Mouse (Mus musculus): ENCODE results near the gene 1500009C09Rik.

1500009C09Rik gene

DNA sequence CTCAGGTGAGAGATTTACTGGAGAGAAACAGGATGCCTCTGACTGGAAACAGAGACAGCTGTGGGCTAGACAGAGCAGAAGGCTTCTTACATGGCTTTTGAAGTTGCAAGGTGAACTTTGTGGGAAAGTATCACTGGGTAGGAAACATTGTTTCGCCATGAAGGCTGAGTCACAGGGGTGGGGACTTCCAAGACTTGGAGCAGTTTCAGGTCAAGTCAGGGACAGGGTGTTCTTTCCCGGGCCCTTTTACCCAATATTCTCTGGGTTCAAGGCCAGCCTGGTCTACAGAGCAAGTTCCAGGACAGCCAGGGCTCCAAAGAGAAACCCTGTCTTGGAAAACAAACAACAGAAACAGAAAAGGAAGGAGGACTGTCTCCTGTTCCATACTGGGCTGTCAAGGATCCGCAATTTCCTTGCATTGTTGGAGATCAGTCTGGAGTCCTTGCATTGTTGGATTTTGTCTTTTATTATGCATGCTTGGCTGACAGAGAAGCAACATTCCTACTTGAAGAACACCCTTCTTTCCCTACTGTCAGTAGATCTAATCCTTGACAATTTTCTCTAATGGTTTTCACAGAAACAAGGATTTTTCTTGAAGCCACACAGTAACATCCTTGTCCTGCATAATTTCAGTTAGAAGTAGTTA lies 4.9 kb upstream of the 1500009C09Rik start:
- no peak for DNase-seq (ENCODE audit: low spot score in 2 of 2)

DNA sequence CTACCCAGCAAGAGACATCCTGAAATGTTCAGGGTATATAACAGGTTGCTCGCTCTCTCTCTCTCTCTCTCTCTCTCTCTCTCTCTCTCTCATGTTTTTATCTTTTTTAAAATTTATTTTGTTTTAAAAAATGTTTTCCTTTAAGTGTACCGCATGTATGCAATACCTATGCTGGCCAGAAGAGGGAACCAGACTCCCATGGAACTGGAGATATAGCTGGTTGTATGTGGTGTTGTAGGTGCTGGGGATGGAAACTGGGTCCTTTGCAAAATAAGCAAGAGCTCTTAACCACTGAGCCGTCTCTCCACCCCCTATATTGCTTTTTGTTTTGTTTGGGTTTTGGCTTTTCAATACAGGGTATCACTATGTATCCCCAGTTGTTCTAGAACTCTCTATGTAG lies 618 bp upstream of the 1500009C09Rik start:
- no peak for DNase-seq (ENCODE audit: low spot score in 2 of 2)

DNA sequence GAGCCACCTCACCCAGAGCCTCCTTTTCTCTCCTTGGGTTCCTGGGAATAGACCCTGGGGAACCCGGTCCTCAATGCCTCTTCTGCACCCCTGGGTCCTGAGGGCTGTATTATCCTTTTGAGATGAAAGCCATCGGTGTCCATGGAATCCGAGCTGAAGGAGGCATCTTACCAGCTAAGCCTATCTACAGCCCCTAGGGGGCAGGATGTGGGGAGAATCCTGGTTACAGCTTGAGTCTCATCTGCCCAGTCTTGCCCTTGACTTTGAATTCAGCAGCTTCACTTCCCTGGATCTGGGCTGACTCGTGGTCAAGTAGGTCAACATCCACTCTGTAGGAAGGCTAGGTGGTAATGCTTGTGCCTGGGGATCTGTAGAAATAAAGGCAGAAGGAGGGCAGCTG lies 3.1 kb downstream of the 1500009C09Rik start:
- no peak for DNase-seq (ENCODE audit: low spot score in 2 of 2)

DNA sequence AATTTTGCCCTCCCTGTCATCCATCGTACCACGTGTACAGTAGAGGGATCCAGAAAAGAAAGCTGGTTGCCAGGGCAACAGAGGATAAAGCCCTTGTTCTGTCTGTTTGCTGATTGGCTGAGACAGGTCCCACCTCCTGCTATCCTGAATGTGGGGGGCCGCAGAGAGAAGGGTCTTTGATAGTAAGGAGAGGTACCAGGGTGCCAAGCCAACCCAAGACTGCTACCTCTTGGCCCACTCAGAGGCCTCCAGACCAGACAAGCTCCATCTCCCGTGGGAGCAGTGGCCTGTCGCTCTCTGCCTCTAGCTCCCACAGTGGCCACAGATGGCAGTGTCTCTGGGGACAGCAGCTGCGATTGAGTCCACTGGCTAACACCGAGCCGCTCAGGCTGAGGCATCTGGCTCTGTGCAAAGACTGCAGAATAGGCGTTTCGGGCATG lies 3.8 kb downstream of the 1500009C09Rik start:
- no peak for DNase-seq (ENCODE audit: low spot score in 2 of 2)

DNA sequence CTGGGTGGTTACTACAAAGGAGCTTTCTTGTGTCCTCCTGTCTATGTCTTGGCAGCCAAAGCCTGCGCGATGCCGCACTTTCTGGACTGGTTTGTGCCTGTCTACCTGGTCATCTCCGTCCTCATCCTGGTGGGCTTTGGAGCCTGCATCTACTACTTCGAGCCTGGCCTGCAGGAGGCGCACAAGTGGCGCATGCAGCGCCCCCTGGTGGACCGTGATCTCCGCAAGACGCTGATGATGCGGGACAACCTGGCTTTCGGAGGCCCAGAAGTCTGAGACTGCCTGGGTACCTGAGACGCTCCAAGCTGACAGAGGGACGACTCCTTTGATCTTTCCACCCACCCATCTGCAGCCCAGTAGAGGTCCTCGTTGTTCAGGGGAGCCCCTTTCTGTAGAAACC lies 7.3 kb downstream of the 1500009C09Rik start:
- DNase-seq (ENCODE audit: low spot score in 2 of 2) = peak; percentile 73 to 88

DNA sequence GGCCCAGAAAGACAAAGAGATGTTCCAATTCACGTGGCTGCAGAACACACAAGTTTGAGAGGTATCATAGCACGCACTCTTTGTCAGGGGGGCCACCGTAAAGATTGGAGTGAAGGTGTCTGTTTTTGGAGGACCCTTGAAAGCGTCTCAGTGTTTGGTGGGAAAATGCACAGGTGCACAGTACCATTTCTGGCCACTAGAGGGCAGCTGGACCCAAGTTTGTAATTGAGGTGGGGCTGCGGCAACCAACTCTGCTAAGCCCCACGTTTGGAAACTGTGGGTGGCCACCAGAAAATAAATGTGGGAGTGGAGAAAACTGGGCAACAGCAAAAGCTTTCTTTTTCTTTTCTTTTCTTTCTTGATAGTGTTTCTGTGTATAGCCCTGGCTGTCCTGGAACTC lies 14.2 kb downstream of the 1500009C09Rik start:
- DNase-seq (ENCODE audit: low spot score in 2 of 2) = peak; percentile 68 to 79

DNA sequence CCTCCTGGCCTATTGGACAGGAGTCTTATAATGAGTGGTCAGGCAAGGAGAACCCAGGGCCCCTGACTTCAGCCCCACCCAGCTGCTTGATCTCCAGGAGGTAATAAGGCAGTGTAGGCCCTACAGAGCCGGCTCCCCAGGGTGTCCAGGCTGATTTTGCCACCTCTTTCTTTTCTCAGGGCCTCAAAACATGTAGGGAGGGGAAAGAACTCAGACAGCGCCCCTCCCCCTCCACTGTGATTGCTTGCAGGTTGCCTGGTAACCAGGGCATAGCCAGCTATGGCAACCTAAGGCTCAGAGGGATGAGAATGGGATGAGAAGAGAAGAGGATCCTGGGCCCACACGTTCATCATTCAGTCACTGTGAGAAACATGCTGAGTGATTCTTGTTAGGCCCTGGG lies 16.0 kb downstream of the 1500009C09Rik start:
- no peak for DNase-seq (ENCODE audit: low spot score in 2 of 2)

DNA sequence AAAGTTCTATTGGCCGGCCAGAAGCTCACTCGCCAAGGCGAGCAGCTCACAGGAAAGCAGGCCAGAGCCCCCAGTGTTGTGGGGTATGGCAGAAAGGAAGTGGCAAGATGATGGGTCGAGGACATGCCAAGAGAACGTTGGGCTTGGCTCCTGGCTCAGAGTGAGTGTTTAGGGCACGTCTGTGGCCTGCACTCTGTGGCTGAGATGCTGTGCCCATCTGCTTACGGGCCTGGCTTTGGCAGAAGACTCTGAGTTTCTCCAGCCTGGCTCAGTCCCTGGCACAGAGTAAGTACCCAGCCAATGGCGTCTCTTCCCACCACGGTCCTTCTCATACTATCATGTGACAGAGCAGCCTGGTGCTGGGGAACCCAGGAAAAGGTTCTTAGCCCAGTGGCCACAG lies 16.6 kb downstream of the 1500009C09Rik start:
- DNase-seq (ENCODE audit: low spot score in 2 of 2) = no peak

DNA sequence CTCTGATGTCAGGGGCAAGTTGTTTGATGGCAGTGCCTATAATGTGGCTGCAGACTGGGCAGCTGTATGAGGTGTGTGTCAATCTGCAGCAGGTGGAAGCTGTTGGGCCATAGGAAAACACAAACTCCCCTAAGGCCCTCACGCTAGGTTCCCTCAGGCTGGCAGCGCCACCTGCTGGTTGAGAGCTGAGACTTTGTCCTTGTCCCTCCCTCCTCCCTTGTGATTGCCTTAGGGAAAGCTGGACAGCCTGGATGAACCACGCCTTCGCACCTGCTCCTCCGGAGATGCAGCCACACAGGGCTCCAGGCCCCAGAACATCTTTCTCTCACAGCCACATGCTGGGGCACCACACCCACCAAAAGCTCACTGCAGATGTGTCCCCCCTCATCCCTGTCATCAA lies 19.0 kb downstream of the 1500009C09Rik start:
- DNase-seq (ENCODE audit: low spot score in 2 of 2) = peak; percentile 55 to 83

DNA sequence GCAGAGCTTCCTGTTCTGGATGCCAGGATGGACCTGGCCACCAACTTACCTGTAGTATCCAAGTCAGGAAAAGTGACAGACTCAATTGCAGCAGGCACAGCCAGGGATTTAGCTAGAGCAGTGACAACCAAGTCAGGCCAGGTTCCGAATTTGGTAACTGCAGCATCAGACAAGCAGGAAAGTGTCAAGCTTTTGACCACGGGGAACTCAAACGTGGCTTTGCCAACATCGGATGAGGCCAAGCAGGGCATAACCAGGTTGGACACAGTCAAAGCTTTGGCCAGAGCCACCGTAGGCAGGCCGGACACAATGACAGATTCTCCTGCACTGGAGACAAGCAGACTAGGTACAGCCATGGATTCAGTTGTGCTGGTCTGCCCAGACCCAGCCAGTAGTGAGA lies 20.1 kb downstream of the 1500009C09Rik start:
- no peak for DNase-seq (ENCODE audit: low spot score in 2 of 2)

DNA sequence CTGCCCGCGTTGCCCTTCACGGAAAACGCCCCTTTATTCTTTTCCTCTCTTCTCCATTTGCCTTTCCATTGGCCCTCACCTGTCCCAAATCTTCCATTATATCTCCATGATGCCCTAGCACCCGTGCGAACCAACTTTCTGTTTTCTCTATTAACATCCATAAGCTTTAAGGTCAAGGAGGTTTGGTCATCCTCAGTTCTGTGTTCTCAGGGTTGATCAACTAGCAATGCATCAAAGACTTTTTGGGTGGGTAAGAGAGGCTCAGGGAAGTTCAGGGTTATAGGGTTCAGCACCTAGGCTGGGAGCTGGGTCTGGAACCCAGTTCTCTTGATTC lies 22.4 kb downstream of the 1500009C09Rik start, which contains the start of gene Sept3:
TSS of gene Sept3 (plus strand) at position 301 of the 334 bp plus-strand sequence.
- DNase-seq (ENCODE audit: low spot score in 2 of 2) = no peak

DNA sequence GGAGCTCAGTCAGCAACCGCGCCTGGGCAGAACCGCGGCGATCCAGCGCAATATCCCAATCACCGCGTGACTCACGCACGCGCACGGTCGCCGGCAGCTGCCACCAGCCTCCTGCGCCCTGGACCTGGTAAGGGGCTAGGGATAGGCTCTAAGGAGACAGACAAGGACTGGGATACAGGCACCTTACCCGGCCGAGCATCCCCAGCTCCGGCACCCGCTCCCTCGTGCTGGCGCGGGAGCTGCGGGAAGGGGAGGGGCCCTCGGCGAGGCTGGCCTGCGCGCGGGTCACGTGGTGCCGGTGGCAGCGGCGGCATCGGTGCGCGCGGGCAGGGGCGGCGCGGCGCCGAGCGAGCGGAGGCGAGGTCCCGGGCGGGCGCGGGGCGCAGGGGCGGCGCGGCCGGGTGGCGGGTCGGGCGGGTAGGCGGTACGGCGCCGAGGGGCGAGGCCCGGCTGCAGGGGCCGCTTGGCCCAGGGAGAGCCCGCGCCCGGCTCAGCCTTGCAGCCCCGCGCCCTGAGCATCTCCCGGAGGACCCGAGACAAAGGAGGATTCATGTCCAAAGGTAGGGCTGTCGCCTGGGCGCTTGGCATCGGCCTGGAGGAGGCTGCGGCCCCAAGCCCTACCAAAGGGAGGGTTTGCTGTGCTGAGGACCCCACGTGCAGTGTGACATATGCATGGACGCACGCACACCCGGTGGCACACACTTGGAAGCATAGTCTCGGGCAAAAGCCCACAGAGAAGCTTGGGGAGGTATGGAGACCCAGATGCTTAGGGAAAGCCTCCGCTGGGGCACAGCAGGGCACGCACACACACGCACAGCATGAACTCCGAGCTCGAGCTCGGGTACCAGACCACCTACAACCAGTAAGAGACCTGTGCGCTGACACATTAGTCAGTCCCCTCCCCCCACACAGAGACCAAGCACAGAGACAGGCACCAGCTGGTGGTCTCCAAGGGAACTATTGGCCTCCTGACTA lies 23.0 kb downstream of the 1500009C09Rik start:
- DNase-seq (ENCODE audit: low spot score in 2 of 2) = no peak

DNA sequence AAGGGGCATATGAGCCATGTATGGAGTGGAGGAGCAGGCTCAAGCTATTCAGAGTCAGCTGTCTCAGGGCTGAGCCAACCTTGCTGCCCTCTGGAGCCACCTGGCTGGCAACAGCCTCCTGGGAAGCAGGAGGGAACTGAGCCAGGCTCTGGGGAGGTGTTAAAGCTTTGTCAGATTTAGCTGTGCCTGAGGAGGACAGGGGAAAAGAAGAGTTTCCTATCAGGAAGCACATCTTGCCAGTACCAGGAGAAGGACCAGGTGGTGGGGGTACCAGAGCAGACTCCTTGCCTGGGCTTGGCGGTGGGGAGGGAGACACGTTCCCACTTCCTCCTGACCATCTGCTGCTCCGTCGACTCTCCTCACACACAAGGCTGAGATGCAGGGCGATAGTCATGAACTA lies 25.4 kb downstream of the 1500009C09Rik start:
- no peak for DNase-seq (ENCODE audit: low spot score in 2 of 2)

DNA sequence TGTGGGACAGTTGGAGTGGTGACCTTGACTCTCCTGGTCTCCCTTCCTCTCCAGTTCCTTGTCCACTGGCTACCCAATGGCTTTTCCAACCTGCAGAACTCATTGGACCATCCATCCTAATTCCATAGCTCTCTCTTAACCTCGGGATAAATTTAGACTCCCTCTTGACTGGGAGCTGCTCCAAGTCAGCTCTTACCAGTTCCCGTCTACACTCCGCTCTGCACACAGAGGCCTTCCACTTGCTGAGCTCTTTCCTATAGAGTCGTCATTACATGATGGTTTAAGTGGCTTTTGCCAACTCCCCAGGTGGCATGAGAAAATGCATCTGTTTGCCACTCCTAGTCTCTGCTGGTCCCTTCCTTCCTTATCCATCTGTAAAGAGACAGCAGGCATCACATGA lies 28.4 kb downstream of the 1500009C09Rik start:
- no peak for DNase-seq (ENCODE audit: low spot score in 2 of 2)

DNA sequence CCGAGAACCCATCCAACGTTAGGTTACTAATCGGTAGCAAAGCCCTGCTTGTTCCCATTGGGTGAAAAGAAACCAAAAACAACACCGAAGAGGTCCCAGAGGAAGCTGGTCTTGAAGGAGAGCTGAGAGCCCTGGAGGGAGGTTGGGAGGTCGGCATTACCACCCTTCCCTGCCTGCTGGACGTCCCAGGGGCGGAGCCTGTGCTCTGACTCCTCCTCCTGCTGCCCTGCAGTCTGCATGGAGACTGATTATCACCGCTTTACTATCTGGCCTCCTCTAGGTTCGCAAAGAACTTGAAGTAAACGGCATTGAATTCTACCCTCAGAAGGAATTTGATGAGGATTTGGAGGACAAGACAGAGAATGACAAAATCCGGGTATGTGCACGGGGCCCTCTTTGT lies 34.0 kb downstream of the 1500009C09Rik start:
- DNase-seq (ENCODE audit: low spot score in 2 of 2) = no peak

DNA sequence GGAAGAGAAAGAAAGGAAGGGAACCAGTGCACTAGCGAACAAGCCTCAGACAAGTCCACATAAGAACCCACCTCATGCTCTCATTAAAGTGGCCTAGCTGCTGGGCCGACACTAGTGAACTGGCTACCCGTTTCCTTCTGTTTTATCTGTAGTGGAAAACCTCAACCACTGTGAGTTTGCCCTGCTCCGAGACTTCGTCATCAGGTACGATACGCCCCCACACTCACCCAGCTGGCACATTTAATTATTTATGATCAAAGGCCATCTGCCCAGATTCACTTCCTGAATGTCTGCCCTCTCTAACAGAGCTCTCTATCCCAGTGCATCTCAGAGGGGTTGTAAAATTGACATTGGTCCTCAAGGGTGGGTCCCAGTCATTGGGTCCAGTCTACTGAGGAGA lies 38.1 kb downstream of the 1500009C09Rik start:
- no peak for DNase-seq (ENCODE audit: low spot score in 2 of 2)

DNA sequence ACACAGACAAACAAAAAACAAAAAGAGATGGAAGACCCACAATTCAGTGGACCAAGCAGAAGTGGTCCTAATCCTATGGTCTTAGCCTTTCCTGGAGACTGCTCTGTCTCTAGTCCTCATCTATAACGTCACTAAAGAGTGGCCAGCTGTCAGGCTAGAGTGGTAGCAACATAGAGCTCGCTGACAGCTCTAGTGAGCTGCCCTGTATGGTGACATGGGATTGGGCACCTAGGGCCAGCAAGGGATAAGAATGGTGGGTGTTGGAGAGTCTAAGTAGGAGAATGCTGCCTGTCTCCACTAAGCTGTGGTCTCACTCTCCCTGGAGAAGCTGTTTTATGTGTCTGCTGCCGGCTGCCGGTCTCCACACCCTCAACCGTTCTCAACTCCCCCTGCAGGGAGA lies 40.7 kb downstream of the 1500009C09Rik start:
- DNase-seq (ENCODE audit: low spot score in 2 of 2) = no peak

DNA sequence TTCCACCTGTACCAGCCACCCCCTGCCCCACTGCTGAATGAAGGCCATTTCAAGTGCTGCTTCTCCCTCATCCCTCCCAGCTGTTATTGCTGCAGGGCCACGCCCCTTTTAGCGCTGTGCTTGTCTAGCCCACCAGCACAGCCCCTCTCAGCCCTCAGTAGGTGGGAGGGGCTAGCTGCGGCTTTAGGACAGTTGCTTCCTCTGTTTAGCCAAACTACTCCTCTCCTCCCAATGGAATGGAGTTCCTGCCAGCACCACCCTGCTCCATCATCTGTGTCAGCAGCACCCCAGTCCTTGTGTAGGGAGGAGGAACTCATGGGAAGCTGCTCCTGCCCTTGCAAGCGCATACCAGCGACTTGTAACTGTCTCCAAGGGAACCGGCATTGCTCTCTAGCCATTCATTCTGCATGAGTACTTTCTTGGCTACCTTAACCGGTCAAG lies 41.1 kb downstream of the 1500009C09Rik start:
- no peak for DNase-seq (ENCODE audit: low spot score in 2 of 2)

DNA sequence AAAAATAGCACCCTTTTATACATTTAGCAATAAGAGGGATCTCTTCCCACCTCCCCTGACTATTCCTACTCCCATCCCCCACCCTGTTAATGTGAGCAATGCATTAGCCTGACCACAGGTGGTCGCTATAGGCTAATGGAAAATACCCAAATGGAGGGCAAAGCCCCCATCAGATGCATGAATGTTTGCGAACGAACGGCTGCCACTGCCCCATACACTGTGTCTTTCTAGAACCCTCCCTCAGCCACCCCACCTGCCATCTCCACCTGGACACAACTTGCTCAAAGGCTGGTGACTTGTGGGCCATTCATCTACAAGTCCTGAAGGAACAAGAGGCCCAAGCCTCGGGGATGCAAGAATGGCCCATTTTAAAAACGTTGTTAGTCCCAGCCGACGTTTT lies 41.9 kb downstream of the 1500009C09Rik start:
- no peak for DNase-seq (ENCODE audit: low spot score in 2 of 2)

DNA sequence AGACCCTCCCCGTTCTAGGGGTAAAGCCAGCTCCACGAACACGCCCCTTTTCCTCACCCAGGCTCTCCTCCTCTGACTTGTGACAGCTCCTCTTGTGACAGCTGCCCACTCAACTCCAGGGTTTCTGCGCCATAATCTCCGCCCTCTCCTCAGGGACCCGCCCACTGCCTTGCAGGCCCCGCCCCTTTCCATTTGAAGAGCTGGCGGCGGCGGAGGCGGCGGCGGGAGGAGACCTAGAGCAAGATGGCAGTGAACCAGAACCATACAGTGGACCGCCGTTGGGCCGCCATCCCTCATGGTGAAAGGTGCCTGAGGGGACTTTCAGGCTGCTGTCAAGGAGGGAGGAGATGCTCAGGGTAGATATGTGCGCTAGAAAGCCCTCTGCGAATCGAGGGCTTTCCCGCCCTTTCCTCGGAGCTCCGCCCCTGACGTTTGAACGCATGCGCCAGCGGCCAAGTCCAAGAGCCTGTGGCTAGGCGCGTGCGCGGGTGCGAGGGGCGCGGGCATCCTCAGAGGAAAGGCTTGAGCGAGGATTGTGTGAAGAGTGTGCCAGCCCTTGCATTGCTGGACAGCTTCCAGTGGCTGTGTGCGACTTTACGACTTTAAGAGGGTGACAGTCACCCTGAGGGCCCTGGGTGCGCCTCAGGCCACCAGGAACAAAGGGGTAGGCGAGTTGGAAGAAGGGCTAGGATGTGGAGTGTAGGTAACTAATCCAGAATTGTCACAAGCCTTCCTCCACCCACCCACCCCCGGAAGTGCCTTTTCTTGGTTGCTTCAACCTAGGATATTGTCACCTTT lies 46.8 kb downstream of the 1500009C09Rik start, which contains the start of gene Wbp2nl:
TSS of gene Wbp2nl (plus strand) at position 191 of the 798 bp plus-strand sequence.
- peak in 1 of 2 experiments; percentile 28 for DNase-seq (ENCODE audit: low spot score in 2 of 2)

DNA sequence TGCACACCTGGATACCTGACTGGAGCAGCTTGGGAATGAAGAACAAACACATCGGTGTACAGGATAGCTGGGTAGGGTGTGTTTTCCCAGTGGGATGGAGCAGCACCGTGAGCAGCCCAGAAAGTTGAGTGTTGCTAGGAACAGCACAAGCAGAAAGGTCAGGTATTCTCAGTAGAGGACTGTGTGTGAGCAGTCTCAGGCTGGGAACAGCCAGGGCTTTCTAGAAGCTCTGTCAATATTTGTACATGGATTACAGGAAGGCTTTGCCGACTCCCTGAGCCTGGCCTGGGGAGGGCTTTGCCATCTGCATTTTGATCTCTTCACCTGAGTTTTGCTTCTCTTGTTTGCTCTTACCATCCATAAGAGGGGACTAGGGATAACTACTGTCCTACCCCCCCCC lies 54.9 kb downstream of the 1500009C09Rik start:
- no peak for DNase-seq (ENCODE audit: low spot score in 2 of 2)

DNA sequence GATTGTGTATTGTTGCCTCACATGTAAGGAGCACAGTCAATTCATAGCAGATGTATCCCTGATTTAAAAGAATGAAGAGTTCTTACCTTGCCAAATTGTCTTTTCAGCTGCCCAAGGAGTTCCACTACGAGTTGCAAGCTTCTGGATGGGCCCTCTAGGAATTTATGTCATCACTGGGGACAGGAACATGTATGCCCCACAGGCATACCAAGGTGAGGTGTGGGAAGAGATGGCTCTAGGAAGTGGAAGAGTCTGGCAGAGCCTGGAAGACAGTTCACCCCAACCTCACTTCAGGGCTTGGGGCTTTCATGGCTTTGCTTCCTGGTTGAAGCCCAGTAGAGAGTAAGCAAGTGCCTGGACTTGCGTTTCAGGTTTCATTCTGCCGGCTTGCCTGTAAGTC lies 56.2 kb downstream of the 1500009C09Rik start:
- DNase-seq (ENCODE audit: low spot score in 2 of 2) = no peak
